Mouse (Mus musculus): ENCODE measurements around the gene Cpsf2. TPM values are rescaled to one million over a fixed set of nuclear protein-coding genes. Genes with fewer than 3 reads are reported as not detected.

Gene Cpsf2
- total RNA-seq, 2 experiments from 2014 or later = 52.6 to 99.1 TPM

DNA sequence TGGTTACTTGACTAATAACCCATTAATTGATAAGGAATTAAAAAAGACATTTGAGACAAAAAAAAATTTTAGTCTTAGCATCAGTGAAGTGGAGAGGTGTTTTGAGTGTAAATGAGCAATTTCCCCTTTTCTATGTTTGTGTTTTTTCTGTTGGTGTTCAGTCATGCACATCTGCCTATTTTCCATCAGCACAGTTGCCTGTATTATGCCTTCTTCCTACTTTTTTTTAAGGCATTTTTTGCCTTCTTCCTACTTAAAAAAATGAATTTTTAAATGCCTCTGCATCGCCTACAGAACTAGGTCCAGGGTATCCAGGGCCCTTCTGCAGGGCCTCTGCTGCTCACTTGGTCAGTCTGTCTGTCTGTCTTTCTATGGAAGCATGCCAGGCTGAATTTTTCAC, 2.8 kb downstream of the Cpsf2 start:
- no peak for ATAC-seq (replicated peaks; ENCODE audit: low FRiP score, low TSS enrichment, poor library complexity, severe bottlenecking)

DNA sequence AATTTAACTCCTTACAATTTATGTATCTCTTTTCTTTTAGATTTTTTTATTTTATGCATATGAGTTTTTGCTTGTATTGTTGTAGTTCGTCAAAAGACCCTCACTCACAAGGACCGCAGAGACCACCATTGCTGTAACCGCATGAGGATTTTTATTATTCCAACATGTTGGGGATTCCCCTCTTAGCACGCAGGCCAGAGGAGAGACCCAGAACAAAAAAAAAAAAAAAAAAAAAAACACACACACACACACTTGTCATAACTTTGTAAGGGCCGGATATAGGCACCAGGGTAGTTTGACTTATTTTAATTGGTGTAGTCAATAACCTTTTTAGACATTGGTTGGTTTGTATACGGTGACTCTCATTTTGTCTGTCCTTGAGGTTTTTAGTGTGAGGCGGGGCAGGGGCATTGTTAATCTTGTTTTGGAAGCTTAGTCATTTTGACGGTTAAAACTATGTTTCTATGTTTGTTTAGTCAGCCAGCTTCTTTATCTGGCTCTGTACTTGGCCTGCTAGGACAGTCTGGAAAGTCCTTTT, 3.5 kb downstream of the Cpsf2 start:
- no peak for ATAC-seq (replicated peaks; ENCODE audit: low FRiP score, low TSS enrichment, poor library complexity, severe bottlenecking)

DNA sequence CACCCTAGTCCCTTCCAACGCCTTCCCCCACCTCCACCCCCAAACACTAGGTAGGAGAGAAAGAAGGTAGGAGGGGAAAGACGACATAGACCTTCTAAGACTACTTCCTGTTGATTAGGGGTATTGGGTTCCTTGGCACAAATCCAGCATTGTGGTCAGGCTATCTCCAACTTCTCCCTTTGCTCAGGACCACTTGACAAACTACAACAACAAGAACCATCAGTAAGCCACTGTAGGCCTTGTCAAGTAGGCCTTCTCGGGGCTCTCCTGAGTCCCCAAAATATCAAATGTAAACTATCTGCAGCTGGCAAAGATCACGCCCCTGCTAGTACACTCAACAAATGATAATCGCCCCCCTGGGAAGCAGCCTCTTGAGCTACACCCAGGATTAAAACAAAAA, 4.5 kb downstream of the Cpsf2 start:
- ATAC-seq (replicated peaks; ENCODE audit: low FRiP score, low TSS enrichment, poor library complexity, severe bottlenecking) = peak; percentile 46

DNA sequence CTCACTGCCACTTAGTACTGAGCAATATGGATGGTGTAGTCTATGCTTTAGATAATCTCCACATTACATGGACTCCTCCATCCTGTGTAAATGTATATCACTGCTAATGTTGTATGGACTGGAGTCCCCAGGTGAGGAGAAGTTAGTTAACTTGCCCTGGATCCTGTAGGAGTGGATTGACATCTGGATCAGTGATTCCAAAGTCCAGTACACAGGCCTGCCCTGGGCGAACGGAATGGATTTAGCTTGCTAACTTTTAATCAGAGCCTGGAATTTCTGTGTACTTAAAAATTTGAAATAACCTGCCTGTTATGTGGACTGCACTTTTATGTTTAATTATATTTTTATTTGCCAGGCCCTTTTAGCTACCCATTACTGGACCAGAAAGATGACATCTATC, 5.8 kb downstream of the Cpsf2 start:
- no peak for ATAC-seq (replicated peaks; ENCODE audit: low FRiP score, low TSS enrichment, poor library complexity, severe bottlenecking)

DNA sequence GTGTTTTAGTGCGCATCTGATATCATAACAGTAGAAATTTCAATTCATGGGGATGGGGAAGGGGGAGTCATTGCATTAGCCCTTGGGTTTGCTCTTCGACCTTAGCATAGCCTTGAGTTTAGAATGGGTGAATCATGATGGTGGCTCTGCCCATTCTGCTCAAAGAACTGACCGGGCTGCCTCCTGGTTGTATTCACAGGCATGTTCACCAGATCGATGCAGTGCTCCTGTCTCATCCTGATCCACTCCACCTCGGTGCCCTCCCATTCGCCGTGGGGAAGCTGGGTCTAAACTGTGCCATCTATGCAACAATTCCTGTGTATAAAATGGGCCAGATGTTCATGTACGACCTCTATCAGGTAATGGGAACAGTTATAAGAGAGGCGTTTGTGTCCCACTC, 7.2 kb downstream of the Cpsf2 start:
- ATAC-seq (replicated peaks; ENCODE audit: low FRiP score, low TSS enrichment, poor library complexity, severe bottlenecking) = no peak

DNA sequence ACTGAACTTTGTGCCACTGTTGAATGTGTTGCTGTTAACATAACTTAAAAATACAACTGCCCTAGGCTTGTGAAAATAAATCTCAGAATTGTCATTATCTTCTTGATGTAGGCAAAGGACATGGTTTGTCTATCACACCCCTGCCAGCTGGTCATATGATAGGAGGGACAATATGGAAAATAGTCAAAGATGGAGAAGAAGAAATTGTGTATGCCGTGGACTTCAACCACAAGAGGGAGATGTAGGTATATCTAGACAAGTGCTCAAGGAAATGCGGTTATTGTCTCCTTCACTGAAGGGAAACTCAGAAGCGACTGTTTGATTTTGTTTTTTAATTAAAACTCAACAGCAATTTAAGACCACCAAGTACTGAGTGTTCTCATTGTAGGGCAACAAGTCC, 9.3 kb downstream of the Cpsf2 start:
- ATAC-seq (replicated peaks; ENCODE audit: low FRiP score, low TSS enrichment, poor library complexity, severe bottlenecking) = peak; percentile 64

DNA sequence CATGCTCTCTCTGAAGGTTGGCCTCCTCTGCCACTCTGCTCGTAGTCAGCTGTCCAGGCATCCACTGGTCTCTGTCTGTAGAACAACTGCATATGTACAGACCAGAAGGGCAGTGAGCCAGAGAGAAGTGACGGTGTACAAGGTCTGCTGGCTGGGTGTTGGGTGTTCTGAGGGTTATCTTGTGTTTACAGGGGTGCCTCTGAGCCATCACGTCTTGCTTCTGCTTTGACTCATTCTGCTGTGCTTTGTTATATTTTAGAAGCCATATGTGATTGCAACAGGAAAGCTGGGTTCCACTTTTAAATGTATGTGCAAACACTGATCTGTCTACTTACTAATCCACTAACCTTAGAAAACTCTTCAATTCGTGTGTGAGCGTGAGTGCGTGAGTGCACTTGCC, 11.9 kb downstream of the Cpsf2 start:
- no peak for ATAC-seq (replicated peaks; ENCODE audit: low FRiP score, low TSS enrichment, poor library complexity, severe bottlenecking)

DNA sequence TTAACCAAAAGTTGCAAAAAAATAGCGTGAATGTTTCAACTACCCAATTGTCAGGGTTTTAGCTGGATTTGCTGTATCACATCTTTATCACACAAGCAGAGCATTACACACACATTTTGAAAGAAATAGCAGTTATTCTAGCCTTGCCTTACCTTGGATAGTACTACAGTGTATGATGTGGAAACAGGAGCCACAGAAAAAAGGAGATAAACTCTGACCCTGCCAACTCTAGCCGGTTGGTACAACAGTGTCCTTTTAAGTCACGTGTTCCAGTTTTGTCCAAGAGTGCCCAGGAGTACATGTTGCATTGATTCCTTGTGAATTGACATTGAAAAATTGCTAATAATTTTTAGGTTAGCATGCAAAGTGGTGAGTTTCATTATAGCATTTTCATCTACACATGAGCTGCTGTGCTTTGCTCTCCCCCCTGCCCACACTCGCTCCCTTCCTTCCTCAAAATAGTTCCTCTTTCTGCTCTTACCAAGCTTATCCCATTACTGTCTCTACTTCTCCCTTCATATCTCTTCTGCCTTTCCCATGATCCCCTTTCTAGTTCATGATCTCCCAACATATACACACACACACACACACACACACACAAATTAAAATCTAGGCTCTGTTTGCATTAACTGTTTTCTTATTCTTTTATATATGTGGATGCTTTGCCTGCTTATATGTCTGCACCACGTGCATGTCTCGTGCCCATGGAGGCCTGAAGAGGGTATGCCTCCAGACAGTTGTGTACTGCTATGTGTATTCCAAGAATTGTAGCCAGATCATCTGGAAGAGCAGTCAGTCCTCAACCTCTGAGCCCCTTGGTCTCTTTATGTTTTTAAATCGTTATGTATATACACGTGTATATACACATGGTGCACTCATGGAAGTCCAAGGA, 19.0 kb downstream of the Cpsf2 start:
- no peak for ATAC-seq (replicated peaks; ENCODE audit: low FRiP score, low TSS enrichment, poor library complexity, severe bottlenecking)

DNA sequence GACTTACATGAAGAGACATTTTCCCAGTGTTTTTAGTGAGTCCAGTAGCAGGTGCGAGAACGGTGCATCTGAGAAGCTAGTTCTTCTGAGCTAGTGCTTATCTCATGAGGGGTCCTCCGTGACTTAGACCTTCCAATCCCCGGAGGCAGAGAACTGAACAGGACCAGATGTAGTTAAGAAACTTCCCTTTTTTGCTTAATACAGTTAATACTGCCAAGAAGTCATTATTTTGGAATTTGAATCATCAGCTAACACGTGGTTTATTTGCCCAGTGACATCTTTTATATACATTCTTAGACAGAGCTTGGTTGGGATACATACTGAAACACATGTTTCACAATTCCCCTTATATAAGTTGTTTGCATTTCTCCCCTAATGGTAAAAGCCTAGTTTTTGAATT, 23.1 kb downstream of the Cpsf2 start:
- ATAC-seq (replicated peaks; ENCODE audit: low FRiP score, low TSS enrichment, poor library complexity, severe bottlenecking) = no peak

DNA sequence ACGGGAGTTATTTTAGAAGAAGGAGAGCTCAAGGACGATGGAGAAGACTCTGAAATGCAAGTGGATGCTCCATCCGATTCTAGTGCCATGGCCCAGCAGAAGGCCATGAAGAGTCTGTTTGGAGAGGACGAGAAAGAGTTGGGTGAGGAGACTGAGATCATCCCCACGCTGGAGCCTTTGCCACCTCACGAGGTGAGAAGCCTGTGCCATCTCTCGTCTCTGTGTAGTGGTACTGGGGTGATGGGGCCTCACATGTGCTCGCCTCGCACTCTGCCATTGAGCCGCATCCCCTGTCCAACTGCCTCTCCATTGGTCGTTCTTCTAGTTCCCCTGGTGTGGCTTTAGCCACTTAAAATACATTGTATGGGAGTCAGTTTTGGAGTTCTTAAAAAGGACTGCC, 25.0 kb downstream of the Cpsf2 start:
- ATAC-seq (replicated peaks; ENCODE audit: low FRiP score, low TSS enrichment, poor library complexity, severe bottlenecking) = peak; percentile 51; the same call in 1 of the 2 replicates

DNA sequence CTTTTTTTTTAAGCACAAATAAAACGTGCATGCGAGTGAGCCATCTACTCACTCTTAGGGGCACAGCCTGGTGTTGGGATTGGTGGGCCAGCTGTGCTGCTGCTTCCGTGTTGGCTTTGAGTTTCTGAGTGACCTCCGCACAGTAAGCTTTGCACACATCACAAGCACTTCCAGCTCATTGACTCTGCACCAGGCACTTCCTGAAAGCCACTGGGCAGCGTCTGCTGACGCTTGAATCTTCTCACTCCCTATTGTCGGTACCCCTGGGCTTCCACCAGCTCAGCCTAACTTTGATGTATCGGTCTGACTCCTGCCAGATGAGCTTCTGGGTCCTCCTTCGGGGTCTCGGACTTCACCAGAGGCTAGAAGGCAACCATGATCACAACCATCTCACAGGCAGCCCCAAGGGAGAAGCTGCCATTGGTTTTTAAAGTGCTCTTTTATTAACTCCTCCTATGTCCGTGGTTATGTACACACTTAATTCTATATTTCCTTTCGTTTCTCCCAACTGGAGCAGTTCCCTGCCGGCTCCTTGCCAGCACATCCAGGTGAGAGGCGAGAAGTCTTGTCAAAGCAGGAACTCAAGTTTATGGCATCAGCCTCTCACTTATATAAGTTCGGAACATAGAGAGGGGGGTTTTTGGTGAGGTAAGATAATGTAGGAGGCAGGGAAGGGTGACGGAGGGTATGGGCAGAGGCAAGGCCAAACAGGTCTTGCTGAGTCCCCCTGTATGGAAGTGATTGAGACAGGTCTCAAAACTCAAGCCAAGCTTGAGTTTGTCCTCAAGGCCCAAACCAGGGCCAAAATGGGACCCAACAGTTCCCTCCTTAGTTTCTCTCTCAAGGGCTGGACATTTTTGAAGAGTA, 32.6 kb downstream of the Cpsf2 start:
- ATAC-seq (replicated peaks; ENCODE audit: low FRiP score, low TSS enrichment, poor library complexity, severe bottlenecking) = no peak

DNA sequence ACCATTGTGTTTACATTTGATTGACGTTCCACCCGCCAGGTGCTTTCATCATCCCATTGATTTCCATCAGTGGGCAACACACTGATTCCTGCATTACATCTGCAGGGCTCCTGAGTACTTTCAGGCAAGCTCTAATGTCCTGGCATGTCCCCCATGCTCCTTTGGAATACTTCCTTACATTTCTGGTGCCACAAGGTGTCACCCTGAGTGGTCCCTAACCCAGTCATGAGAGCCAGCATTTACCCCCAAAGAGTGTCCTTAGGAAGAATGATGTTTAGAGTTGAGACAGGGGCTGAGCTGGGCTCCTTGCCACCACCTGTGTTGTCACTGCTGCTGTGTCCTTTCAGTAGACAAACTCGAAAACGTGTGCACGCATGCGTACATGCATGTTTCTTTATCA, 33.8 kb downstream of the Cpsf2 start:
- no peak for ATAC-seq (replicated peaks; ENCODE audit: low FRiP score, low TSS enrichment, poor library complexity, severe bottlenecking)

DNA sequence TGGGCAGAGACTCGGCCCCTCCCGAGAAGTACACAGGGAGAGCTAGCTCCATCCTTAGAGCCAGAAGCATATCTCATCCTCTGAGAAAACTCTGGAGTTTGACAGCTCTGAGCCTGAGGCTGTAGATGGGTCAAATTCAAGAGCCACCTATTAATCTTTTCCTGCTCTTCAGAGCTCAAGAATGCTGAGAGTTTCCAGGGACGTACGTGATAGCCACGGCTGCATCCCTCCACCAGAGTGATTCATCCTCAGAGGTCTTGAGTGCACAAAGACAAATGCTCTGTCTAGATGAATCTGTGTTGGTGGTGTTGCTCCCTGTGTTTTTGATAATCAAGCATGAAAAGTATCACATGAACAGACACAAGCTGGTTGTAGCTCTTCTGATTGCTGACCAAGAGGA, 38.6 kb downstream of the Cpsf2 start:
- ATAC-seq (replicated peaks; ENCODE audit: low FRiP score, low TSS enrichment, poor library complexity, severe bottlenecking) = no peak

DNA sequence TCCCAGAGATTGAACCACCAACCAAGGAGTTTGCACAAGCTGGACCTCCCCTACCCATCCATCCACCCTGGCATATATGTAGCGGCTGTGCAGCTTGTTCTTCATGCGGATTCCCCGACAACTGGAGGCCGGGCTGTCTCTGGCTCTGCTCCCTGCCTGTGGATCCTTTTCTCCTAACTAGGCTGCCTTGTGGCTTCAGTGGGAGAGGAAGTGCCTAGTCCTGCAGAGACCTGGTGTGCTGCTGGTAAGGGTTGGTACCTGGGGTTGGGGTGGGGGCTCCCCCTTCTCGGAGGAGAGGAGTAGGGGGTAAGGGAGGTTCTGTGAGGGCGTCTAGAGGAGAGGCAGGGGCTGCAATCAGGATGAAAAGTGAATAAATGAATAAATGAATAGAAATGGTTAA, 39.3 kb downstream of the Cpsf2 start:
- ATAC-seq (replicated peaks; ENCODE audit: low FRiP score, low TSS enrichment, poor library complexity, severe bottlenecking) = no peak

DNA sequence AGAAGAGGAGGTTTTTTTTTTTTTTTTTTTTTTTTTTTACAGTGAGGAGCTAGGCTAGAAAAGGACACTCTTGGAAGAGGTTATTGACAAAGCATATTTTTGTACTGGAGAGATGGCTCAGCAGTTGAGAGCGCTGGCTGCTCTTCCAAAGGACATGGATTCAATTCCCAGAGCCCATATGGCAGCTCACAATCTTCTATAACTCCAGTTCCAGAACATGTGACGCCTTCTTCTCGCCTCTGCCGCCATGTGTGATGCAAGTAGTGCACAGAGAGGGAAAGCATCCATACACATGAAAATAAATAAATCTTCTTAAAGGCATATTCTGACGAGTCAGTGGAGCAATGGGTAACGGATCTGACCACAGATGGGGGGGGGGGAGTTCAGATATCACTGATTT, 46.1 kb downstream of the Cpsf2 start:
- no peak for ATAC-seq (replicated peaks; ENCODE audit: low FRiP score, low TSS enrichment, poor library complexity, severe bottlenecking)

DNA sequence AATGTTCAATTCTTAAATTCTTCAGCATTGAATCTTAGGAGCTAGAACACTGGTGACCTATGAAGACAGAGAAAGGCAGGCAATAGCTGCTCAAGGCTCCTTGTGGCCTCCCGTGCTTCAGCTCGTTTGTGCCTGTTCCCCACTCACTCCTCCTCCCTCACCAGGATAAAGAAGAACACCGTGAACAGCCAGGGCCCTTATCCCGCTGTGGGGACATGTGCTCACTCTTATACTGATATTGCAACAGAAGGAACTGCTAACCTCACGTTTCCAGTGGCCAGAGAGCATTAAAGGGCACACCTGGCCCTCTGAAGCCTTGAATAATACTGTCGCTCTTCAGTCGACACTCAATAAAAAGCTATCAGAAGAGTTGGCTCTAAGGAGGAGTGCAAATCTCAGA, 53.4 kb downstream of the Cpsf2 start:
- ATAC-seq (replicated peaks; ENCODE audit: low FRiP score, low TSS enrichment, poor library complexity, severe bottlenecking) = no peak

DNA sequence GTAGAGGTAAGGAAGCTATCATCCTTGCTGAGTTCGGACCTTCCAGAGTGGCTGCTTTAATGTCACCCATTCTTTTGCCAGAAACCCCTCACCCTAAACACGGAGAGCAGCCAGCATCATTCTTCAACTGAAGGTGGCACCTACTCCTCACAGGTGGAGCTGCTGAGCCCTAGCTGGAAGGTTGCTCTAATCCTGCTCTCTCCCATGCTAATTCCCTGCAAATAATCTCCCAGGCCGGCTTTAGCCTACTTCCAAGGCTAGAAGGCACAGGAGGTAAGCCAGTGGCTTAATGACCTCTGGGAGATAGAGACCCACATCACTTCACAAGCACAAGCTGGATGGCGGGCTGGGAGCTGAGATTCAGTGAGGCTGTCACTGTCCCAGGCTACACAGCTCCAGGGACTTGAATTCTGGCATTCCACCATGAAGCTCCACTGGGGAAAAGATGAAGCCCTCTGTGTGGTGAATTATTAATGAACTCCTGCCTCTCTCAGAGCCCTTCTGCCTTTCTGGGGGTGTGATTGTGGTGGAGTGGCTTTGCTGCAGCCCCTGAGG, 54.2 kb downstream of the Cpsf2 start:
- no peak for ATAC-seq (replicated peaks; ENCODE audit: low FRiP score, low TSS enrichment, poor library complexity, severe bottlenecking)

DNA sequence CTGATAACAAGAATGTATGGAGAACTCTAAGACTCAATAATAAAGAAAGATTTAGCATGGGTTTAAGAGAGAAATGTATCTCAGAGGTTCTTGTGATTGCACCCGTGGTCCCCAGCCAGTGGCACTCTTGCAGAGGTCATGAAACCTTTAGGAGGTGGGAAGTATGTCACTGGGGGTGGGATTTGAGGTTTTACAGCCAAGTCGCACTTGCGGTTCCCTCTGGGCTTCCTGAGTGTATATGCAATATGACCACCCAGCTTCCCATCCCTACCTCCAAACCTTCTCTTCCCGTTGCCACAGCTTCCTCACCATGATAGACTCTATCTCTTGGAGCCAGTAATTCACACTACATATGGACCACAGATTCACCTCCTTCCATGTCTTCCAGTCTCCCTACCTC, 59.1 kb downstream of the Cpsf2 start:
- ATAC-seq (replicated peaks; ENCODE audit: low FRiP score, low TSS enrichment, poor library complexity, severe bottlenecking) = no peak

DNA sequence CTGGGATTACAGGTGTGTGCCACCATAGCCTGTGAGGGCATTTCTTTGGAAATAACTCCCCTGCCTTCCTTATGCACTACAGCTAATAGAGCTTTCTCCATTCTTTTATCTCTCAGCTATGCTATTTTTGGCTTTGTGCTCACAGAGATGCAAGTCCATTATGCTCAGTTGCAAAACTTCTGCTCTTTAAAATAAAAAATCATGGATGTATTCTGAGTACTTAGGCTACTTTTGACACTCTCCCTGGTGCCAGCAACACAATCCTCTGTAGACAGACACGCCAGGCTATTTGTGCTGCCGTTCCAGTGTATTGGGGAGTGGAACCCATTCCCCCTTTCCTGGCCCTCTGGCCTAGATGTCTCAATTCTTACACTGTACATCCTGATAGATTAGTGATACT, 64.1 kb downstream of the Cpsf2 start:
- no peak for ATAC-seq (replicated peaks; ENCODE audit: low FRiP score, low TSS enrichment, poor library complexity, severe bottlenecking)

DNA sequence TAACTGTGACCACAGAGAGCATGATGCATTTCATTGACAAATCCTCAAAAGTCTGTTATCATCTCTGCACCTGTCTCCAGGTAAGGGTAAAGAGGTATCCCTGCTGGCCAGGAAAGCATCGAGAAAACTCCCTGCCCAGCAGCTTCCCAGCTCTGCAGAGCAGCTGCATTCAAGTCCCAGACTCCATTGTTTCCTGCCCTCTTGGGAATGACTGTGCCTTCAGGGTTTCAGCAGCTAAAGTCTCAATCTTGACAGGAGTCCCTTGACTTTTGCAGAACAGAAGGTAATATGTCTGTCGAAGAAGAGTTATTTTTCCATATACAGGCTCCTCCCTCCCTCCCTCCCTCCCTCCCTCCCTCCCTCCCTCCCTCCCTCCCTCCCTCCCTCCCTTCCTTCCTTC, 65.9 kb downstream of the Cpsf2 start:
- ATAC-seq (replicated peaks; ENCODE audit: low FRiP score, low TSS enrichment, poor library complexity, severe bottlenecking) = no peak
